ENCODE assay signal across 8 mouse cellular contexts in genomic region chr7:110061199-110061751, GRCm38 (mm10). TPM values are rescaled to one million over a fixed set of nuclear protein-coding genes. Genes with fewer than 3 reads are reported as not detected.
DNase-seq lines count a peak whose midpoint lies in the region; ATAC-seq and TF ChIP-seq lines count a peak whose summit lies in the region.

Zfp143 (plus strand) TSS chr7:110061217.

- peak within 1 kb of the TSS; percentile 99 for H3K9ac ChIP-seq in hindbrain, postnatal 0 days (replicated peaks; ENCODE audit: low read length)

- peak; percentile 92 for ATAC-seq in common myeloid progenitor, adult 5-6 weeks (replicated peaks; ENCODE audit: low read depth, poor library complexity, severe bottlenecking)
- peak; percentile 99 for ATAC-seq in hindbrain, postnatal 0 days
- peak; percentile 89 for ATAC-seq in megakaryocyte, adult 5-6 weeks (ENCODE audit: poor library complexity, severe bottlenecking)

- peak within 1 kb of the TSS; percentile 64 for H3K4me2 ChIP-seq in hindbrain, postnatal 0 days (ENCODE audit: low read depth, low read length)

- no peaks in the 10 kb centered on the region for H3K27me3 ChIP-seq in hindbrain, postnatal 0 days (ENCODE audit: insufficient read depth, low read length)

- under 1% methylated on average over 34 of the region's 34 CpGs for WGBS in hindbrain, postnatal 0 days

- H3K4me1 ChIP-seq in hindbrain, postnatal 0 days (ENCODE audit: insufficient read depth, low read length) = peaks cover 5% of the 10 kb centered on the region

- no peaks in the 10 kb centered on the region; the same call in 1 of the 2 replicates for H3K36me3 ChIP-seq in hindbrain, postnatal 0 days (ENCODE audit: insufficient read depth, low read length)

- TF ChIP-seq CTCF in gastrocnemius, adult 2 months (IDR thresholded peaks at IDR 0.05) = no peak
- TF ChIP-seq CTCF in hindbrain, postnatal 0 days (IDR thresholded peaks at IDR 0.05; ENCODE audit: low read depth) = peak; percentile 1; the same call in 1 of the 2 replicates
- TF ChIP-seq CTCF in left cerebral cortex, adult 2 months (IDR thresholded peaks at IDR 0.05) = no peak; the same call in 1 of the 2 replicates

- peak within 1 kb of the TSS; percentile 100 for H3K27ac ChIP-seq in gastrocnemius, adult 2 months
- H3K27ac ChIP-seq in hindbrain, postnatal 0 days = peak within 1 kb of the TSS; percentile 100
- peak within 1 kb of the TSS; percentile 100 for H3K27ac ChIP-seq in left cerebral cortex, adult 2 months

- no peaks in the 10 kb centered on the region for H3K9me3 ChIP-seq in hindbrain, postnatal 0 days (ENCODE audit: low read length)

- intact Hi-C loops in gastrocnemius, adult 2 months (cut with DNase I) = loop anchor here (1.0 to 5.0 kb wide), 3 partner anchors 42 to 75 kb away; partner anchors contain the start of genes Ipo7, Tmem41b and Wee1
- intact Hi-C loops in left cerebral cortex, adult 2 months (cut with DNase I) = loop anchor here (2.0 kb wide), 3 partner anchors 42 to 74 kb away; partner anchors contain the start of genes Ipo7, Tmem41b and Wee1

- peak; percentile 100 for DNase-seq in ZHBTc4 (ENCODE audit: low read depth, low spot score)
- DNase-seq in gastrocnemius, adult 2 months = peak; percentile 100
- DNase-seq in hindbrain, postnatal 0 days (ENCODE audit: low spot score) = peak; percentile 100
- DNase-seq in left cerebral cortex, adult 2 months (ENCODE audit: extremely low spot score in 1 of 2, low spot score in 2 of 2) = peak; percentile 100
- peak; percentile 100 for DNase-seq in right cerebral cortex, adult 2 months (ENCODE audit: low spot score in 2 of 2)
- DNase-seq in urinary bladder, postnatal 14 days (ENCODE audit: low spot score) = peak; percentile 100

- H3K4me3 ChIP-seq in gastrocnemius, adult 2 months = peak within 1 kb of the TSS; percentile 88
- peak within 1 kb of the TSS; percentile 88 for H3K4me3 ChIP-seq in hindbrain, postnatal 0 days (ENCODE audit: low read length)
- H3K4me3 ChIP-seq in left cerebral cortex, adult 2 months = peak within 1 kb of the TSS; percentile 96

RNA-seq across cellular contexts. Expression of gene Zfp143, which starts in this region (rescaled TPM):
- 27.2 and 33.7 TPM in 2 replicates for total RNA-seq in common myeloid progenitor, adult 5-6 weeks (2017)
- 1 to 10 TPM; 9.4 to 9.8 TPM for total RNA-seq in gastrocnemius, adult 2 months (2021)
- 12.3 and 17.1 TPM in 2 replicates for total RNA-seq in hindbrain, postnatal 0 days (2014; rRNA removed)
- polyA plus RNA-seq in hindbrain, postnatal 0 days (2015; fragmentation: Nextera tagmentation; extraction: Ambion mirVana) = 6.2 and 7.1 TPM in 2 replicates
- total RNA-seq in left cerebral cortex, adult 2 months (2021) = 10 to 100 TPM; 11.3 to 12.1 TPM
- 29.3 and 30.8 TPM in 2 replicates for total RNA-seq in megakaryocyte, adult 5-6 weeks (2015)
- 39.9 and 44.9 TPM in 2 replicates for total RNA-seq in megakaryocyte, adult 5-6 weeks (2017)

Comparison
In these comparisons a context has a peak if more than half of its experiments do, and no peak if none do; other contexts are left out.
1. Peak in every context shown above with its lines: DNase-seq, ATAC-seq, H3K4me3 ChIP-seq and H3K27ac ChIP-seq.